Mouse (Mus musculus): ENCODE measurements around the gene Hdac9. TPM values are rescaled to one million over a fixed set of nuclear protein-coding genes. Genes with fewer than 3 reads are reported as not detected.
"Not testable (repeated sequence)": the region's sequence is repeated elsewhere in the genome, so short reads cannot be mapped to it uniquely, and the experiment has no call there.

Gene Hdac9
- polyA plus RNA-seq, 1 experiment from 2014 or later = 0.45 TPM

GRCm38 (mm10) chr12:34489629-34490028 lies 427.3 kb downstream of the Hdac9 start:
- ATAC-seq (no peak), DNase-seq (ENCODE audit: low read depth, low spot score) (no peak)
- in situ Hi-C loops (cut with MboI; ENCODE audit: low pct_unique_long_range_greater_than_20kb) = no loop called here
- CTCF ChIA-PET = no interaction called here
- POLR2A ChIA-PET = no interaction called here
- TF ChIP-seq CTCF (IDR thresholded peaks at IDR 0.05) = no peak
- peaks cover 6% of the 10 kb centered on the region for H3K27me3 ChIP-seq

GRCm38 (mm10) chr12:34487666-34488065 lies 429.2 kb downstream of the Hdac9 start:
- CTCF ChIA-PET = interaction anchor here (1.3 kb wide), 1 partner anchor 14 kb away, joined by 3 read pairs; no protein-coding TSS in a partner anchor
- DNase-seq (ENCODE audit: low read depth, low spot score) (no peak), ATAC-seq (no peak)
- in situ Hi-C loops (cut with MboI; ENCODE audit: low pct_unique_long_range_greater_than_20kb) = no loop called here
- peaks cover 3% of the 10 kb centered on the region for H3K27me3 ChIP-seq
- POLR2A ChIA-PET = interaction anchor here (0.6 kb wide), 1 partner anchor 62 kb away, joined by 4 read pairs; no protein-coding TSS in a partner anchor
- TF ChIP-seq CTCF (IDR thresholded peaks at IDR 0.05) = no peak

GRCm38 (mm10) chr12:34487021-34487420 lies 429.9 kb downstream of the Hdac9 start:
- POLR2A ChIA-PET = interaction anchor here (0.6 kb wide), 1 partner anchor 63 kb away, joined by 4 read pairs; no protein-coding TSS in a partner anchor
- no peak for TF ChIP-seq CTCF (IDR thresholded peaks at IDR 0.05)

GRCm38 (mm10) chr12:34486016-34486415 lies 430.9 kb downstream of the Hdac9 start:
- ChIA-PET POLR2A (no interaction called here), CTCF (no interaction called here)
- in situ Hi-C loops (cut with MboI; ENCODE audit: low pct_unique_long_range_greater_than_20kb) = no loop called here
- DNase-seq (ENCODE audit: low read depth, low spot score) = no peak
- no peaks in the 10 kb centered on the region for H3K27me3 ChIP-seq
- no peak for TF ChIP-seq CTCF (IDR thresholded peaks at IDR 0.05)
- ATAC-seq = no peak

More at GRCm38 (mm10) chr12:34487021-34487420, 429.9 kb downstream of the Hdac9 start:
- ATAC-seq = no peak
- H3K27me3 ChIP-seq = no peaks in the 10 kb centered on the region
- in situ Hi-C loops (cut with MboI; ENCODE audit: low pct_unique_long_range_greater_than_20kb) = no loop called here
- CTCF ChIA-PET = no interaction called here
- DNase-seq (ENCODE audit: low read depth, low spot score) = no peak

- CTCF ChIA-PET = no interaction called here
- in situ Hi-C loops (cut with MboI; ENCODE audit: low pct_unique_long_range_greater_than_20kb) = no loop called here
- ATAC-seq = no peak
Observed at GRCm38 (mm10) chr12:34481702-34482101, 435.2 kb downstream of the Hdac9 start.

GRCm38 (mm10) chr12:34472949-34473651 lies 443.8 kb downstream of the Hdac9 start:
- ATAC-seq (no peak), DNase-seq (ENCODE audit: low read depth, low spot score) (no peak)
- in situ Hi-C loops (cut with MboI; ENCODE audit: low pct_unique_long_range_greater_than_20kb) = no loop called here
- ChIA-PET POLR2A (no interaction called here), CTCF (no interaction called here)
- H3K27me3 ChIP-seq = peaks cover 16% of the 10 kb centered on the region
- no peak for TF ChIP-seq CTCF (IDR thresholded peaks at IDR 0.05)

More at GRCm38 (mm10) chr12:34481702-34482101, 435.2 kb downstream of the Hdac9 start:
- DNase-seq (ENCODE audit: low read depth, low spot score) = no peak
- no peaks in the 10 kb centered on the region for H3K27me3 ChIP-seq
- POLR2A ChIA-PET = no interaction called here
- no peak for TF ChIP-seq CTCF (IDR thresholded peaks at IDR 0.05)

- in situ Hi-C loops (cut with MboI; ENCODE audit: low pct_unique_long_range_greater_than_20kb) = no loop called here
- DNase-seq (ENCODE audit: low read depth, low spot score) (no peak), ATAC-seq (no peak)
- H3K27me3 ChIP-seq = peaks cover 16% of the 10 kb centered on the region
- POLR2A ChIA-PET = no interaction called here
- no peak for TF ChIP-seq CTCF (IDR thresholded peaks at IDR 0.05)
- CTCF ChIA-PET = no interaction called here
Observed at GRCm38 (mm10) chr12:34472542-34472941, 444.4 kb downstream of the Hdac9 start.

GRCm38 (mm10) chr12:34461728-34462127 lies 455.2 kb downstream of the Hdac9 start:
- no peak for TF ChIP-seq CTCF (IDR thresholded peaks at IDR 0.05)
- ChIA-PET POLR2A (no interaction called here), CTCF (no interaction called here)
- H3K27me3 ChIP-seq = peaks cover 21% of the 10 kb centered on the region
- ATAC-seq (no peak), DNase-seq (ENCODE audit: low read depth, low spot score) (no peak)
- in situ Hi-C loops (cut with MboI; ENCODE audit: low pct_unique_long_range_greater_than_20kb) = no loop called here

GRCm38 (mm10) chr12:34452643-34453042 lies 464.3 kb downstream of the Hdac9 start:
- POLR2A ChIA-PET = no interaction called here
- CTCF ChIA-PET = interaction anchor here (2.4 kb wide), 1 partner anchor 12 kb away, joined by 5 read pairs; no protein-coding TSS in a partner anchor
- H3K27me3 ChIP-seq = peaks cover 26% of the 10 kb centered on the region
- DNase-seq (ENCODE audit: low read depth, low spot score) (no peak), ATAC-seq (no peak)
- in situ Hi-C loops (cut with MboI; ENCODE audit: low pct_unique_long_range_greater_than_20kb) = loop anchor here (10.0 kb wide), 1 partner anchor 732 kb away; no protein-coding TSS in a partner anchor
- TF ChIP-seq CTCF (IDR thresholded peaks at IDR 0.05) = no peak

GRCm38 (mm10) chr12:34451198-34451597 lies 465.7 kb downstream of the Hdac9 start:
- ATAC-seq (no peak), DNase-seq (ENCODE audit: low read depth, low spot score) (no peak)
- peak; percentile 60 for TF ChIP-seq CTCF (IDR thresholded peaks at IDR 0.05)
- ChIA-PET CTCF (interaction anchor here (2.4 kb wide), 1 partner anchor 11 kb away, joined by 5 read pairs; no protein-coding TSS in a partner anchor), POLR2A (interaction anchor here (1.1 kb wide), 1 partner anchor 29 kb away, joined by 3 read pairs; no protein-coding TSS in a partner anchor)
- in situ Hi-C loops (cut with MboI; ENCODE audit: low pct_unique_long_range_greater_than_20kb) = loop anchor here (10.0 kb wide), 1 partner anchor 734 kb away; no protein-coding TSS in a partner anchor
- peaks cover 26% of the 10 kb centered on the region for H3K27me3 ChIP-seq

GRCm38 (mm10) chr12:34444724-34445123 lies 472.2 kb downstream of the Hdac9 start:
- POLR2A ChIA-PET; CTCF ChIA-PET; DNase-seq (ENCODE audit: low read depth, low spot score); ATAC-seq: not testable (repeated sequence)
- in situ Hi-C loops (cut with MboI; ENCODE audit: low pct_unique_long_range_greater_than_20kb) = loop anchor here (25.0 kb wide), 2 partner anchors 832 to 1057 kb away; partner anchors contain the start of gene Efcab10
- peaks cover 26% of the 10 kb centered on the region for H3K27me3 ChIP-seq

Data from Patski (cell line).